16 mouse cellular contexts compared by ENCODE assay signal in genomic region chr6:94826656-94827055, GRCm38 (mm10).
DNase-seq lines count a peak whose midpoint lies in the region; ATAC-seq and TF ChIP-seq lines count a peak whose summit lies in the region.
"Had no signal": no experiment of that assay in that cellular context is flagged by ENCODE, and none has a peak within 500 bp of the region (broad histone marks: within the 10 kb centered on the region; RNA-seq: fewer than 3 reads in every experiment).

No protein-coding gene starts in this region.

- 83% methylated on average over 2 of the region's 2 CpGs for WGBS in midbrain, embryonic 14.5 days
- WGBS in midbrain, postnatal 0 days: 82% methylated on average over 2 of the region's 2 CpGs
- 77% methylated on average over 2 of the region's 2 CpGs for WGBS in intestine, embryonic 16.5 days

- TF ChIP-seq POLR2A in brain, embryonic 14.5 days (IDR thresholded peaks at IDR 0.05; ENCODE audit: borderline replicate concordance, extremely low read depth, insufficient read depth, insufficient read length, poor library complexity, severe bottlenecking): no peak

- no peak overlapping the region for H3K4me3 ChIP-seq in midbrain, embryonic 14.5 days (replicated peaks; ENCODE audit: low read depth, low read length)
- no peak overlapping the region for H3K4me3 ChIP-seq in midbrain, postnatal 0 days (ENCODE audit: low read depth, low read length)
- H3K4me3 ChIP-seq in G1E (ENCODE audit: low read depth, low read length): no peak overlapping the region
- H3K4me3 ChIP-seq in intestine, embryonic 16.5 days (ENCODE audit: low read length): no peak overlapping the region
- H3K4me3 ChIP-seq: embryonic facial prominence, embryonic 13.5 days; gastrocnemius, adult 2 months had no signal

- H3K36me3 ChIP-seq in midbrain, embryonic 14.5 days (ENCODE audit: control insufficient read depth, insufficient read depth, low read length): no peaks in the 10 kb centered on the region
- no peaks in the 10 kb centered on the region for H3K36me3 ChIP-seq in midbrain, postnatal 0 days (ENCODE audit: insufficient read depth, low read length)
- H3K36me3 ChIP-seq in G1E (replicated peaks): no peaks in the 10 kb centered on the region
- no peaks in the 10 kb centered on the region for H3K36me3 ChIP-seq in intestine, embryonic 16.5 days (ENCODE audit: control insufficient read depth, insufficient read depth, low read length)
- H3K36me3 ChIP-seq: embryonic facial prominence, embryonic 13.5 days had no signal

- TF ChIP-seq CTCF in midbrain, postnatal 0 days (IDR thresholded peaks at IDR 0.05): no peak
- no peak for TF ChIP-seq CTCF in G1E (IDR thresholded peaks at IDR 0.05; ENCODE audit: low read depth, low read length)
- no peak for TF ChIP-seq CTCF in brain, embryonic 14.5 days (IDR thresholded peaks at IDR 0.05; ENCODE audit: borderline replicate concordance, extremely low read depth, insufficient read depth, insufficient read length)

- no peaks in the 10 kb centered on the region for H3K9me3 ChIP-seq in midbrain, embryonic 14.5 days (ENCODE audit: control insufficient read depth, low read length)
- no peaks in the 10 kb centered on the region for H3K9me3 ChIP-seq in midbrain, postnatal 0 days (ENCODE audit: low read length)
- no peaks in the 10 kb centered on the region for H3K9me3 ChIP-seq in G1E (replicated peaks)
- H3K9me3 ChIP-seq in intestine, embryonic 16.5 days (ENCODE audit: control insufficient read depth, low read length): no peaks in the 10 kb centered on the region
- H3K9me3 ChIP-seq: embryonic facial prominence, embryonic 13.5 days had no signal

- no peaks in the 10 kb centered on the region for H3K27me3 ChIP-seq in midbrain, embryonic 14.5 days (ENCODE audit: control insufficient read depth, insufficient read depth, low read length)
- H3K27me3 ChIP-seq in midbrain, postnatal 0 days (ENCODE audit: insufficient read depth, low read length): no peaks in the 10 kb centered on the region
- H3K27me3 ChIP-seq in G1E (ENCODE audit: insufficient read depth, low read length): peaks cover 4% of the 10 kb centered on the region
- no peaks in the 10 kb centered on the region for H3K27me3 ChIP-seq in intestine, embryonic 16.5 days (replicated peaks; ENCODE audit: control insufficient read depth, insufficient read depth, low read length)

- ATAC-seq in midbrain, embryonic 14.5 days (ENCODE audit: low FRiP score, low TSS enrichment): no peak
- ATAC-seq in midbrain, postnatal 0 days (ENCODE audit: low FRiP score): no peak
- no peak for ATAC-seq in G1E (ENCODE audit: extremely low read depth, insufficient number of reproducible peaks, low FRiP score, poor library complexity, severe bottlenecking)
- ATAC-seq in intestine, embryonic 16.5 days: no peak
- ATAC-seq: forebrain, embryonic 14.5 days; intestine, postnatal 0 days; midbrain, embryonic 16.5 days had no signal

- no peak overlapping the region for H3K9ac ChIP-seq in midbrain, embryonic 14.5 days (replicated peaks; ENCODE audit: low read length)
- no peak overlapping the region for H3K9ac ChIP-seq in midbrain, postnatal 0 days (replicated peaks; ENCODE audit: low read length, poor library complexity, severe bottlenecking)
- no peak overlapping the region for H3K9ac ChIP-seq in intestine, embryonic 16.5 days (ENCODE audit: low read depth, low read length)
- H3K9ac ChIP-seq: embryonic facial prominence, embryonic 13.5 days had no signal

- no peak overlapping the region for H3K27ac ChIP-seq in midbrain, embryonic 14.5 days (replicated peaks; ENCODE audit: low read depth, low read length)
- H3K27ac ChIP-seq in midbrain, postnatal 0 days (ENCODE audit: low read depth, low read length): no peak overlapping the region
- no peak overlapping the region for H3K27ac ChIP-seq in intestine, embryonic 16.5 days (ENCODE audit: low read length)
- H3K27ac ChIP-seq: embryonic facial prominence, embryonic 13.5 days; gastrocnemius, adult 2 months had no signal

- DNase-seq in midbrain, embryonic 14.5 days: peak; percentile 37
- no peak for DNase-seq in midbrain, postnatal 0 days (ENCODE audit: low spot score)
- peak; percentile 65 for DNase-seq in G1E (ENCODE audit: low spot score)
- peak; percentile 69 for DNase-seq in brain, embryonic 14.5 days (ENCODE audit: low read depth)
- peak; percentile 97 for DNase-seq in naive thymus-derived CD4-positive, alpha-beta T cell, adult 2 months (ENCODE audit: low read depth)
- no peak for DNase-seq in thymus, postnatal 36 days
- DNase-seq in left cerebral cortex, adult 18-20 months (ENCODE audit: low spot score in 2 of 2): no peak
- DNase-seq: cerebellum, postnatal 25 days; gastrocnemius, adult 2 months; right cerebral cortex, postnatal 25 days had no signal

- no peak overlapping the region for H3K4me2 ChIP-seq in midbrain, embryonic 14.5 days (ENCODE audit: low read length)
- H3K4me2 ChIP-seq in midbrain, postnatal 0 days (ENCODE audit: low read depth, low read length, poor library complexity, severe bottlenecking): no peak overlapping the region
- H3K4me2 ChIP-seq in intestine, embryonic 16.5 days (ENCODE audit: low read depth, low read length): no peak overlapping the region
- H3K4me2 ChIP-seq: embryonic facial prominence, embryonic 13.5 days; liver, embryonic 11.5 days had no signal

- no peaks in the 10 kb centered on the region for H3K4me1 ChIP-seq in midbrain, embryonic 14.5 days (ENCODE audit: control insufficient read depth, insufficient read depth, low read length)
- H3K4me1 ChIP-seq in midbrain, postnatal 0 days (ENCODE audit: insufficient read depth, low read length): no peaks in the 10 kb centered on the region
- no peaks in the 10 kb centered on the region for H3K4me1 ChIP-seq in G1E (ENCODE audit: insufficient read depth, low read depth, low read length)
- H3K4me1 ChIP-seq in intestine, embryonic 16.5 days (ENCODE audit: control insufficient read depth, insufficient read depth, low read length): no peaks in the 10 kb centered on the region

Comparison
In these comparisons a context has a peak if more than half of its experiments do, and no peak if none do; other contexts are left out.
1. DNase-seq: peak in midbrain, embryonic 14.5 days (single experiment), G1E (single experiment), brain, embryonic 14.5 days (single experiment) and naive thymus-derived CD4-positive, alpha-beta T cell, adult 2 months (single experiment); none in midbrain, postnatal 0 days (single experiment), thymus, postnatal 36 days (0 of 2) and left cerebral cortex, adult 18-20 months (0 of 2).